8 mouse cellular contexts compared by ENCODE assay signal in genomic region chr17:24887291-24888080, GRCm38 (mm10). TPM values are rescaled to one million over a fixed set of nuclear protein-coding genes. Genes with fewer than 3 reads are reported as not detected.
DNase-seq lines count a peak whose midpoint lies in the region; ATAC-seq and TF ChIP-seq lines count a peak whose summit lies in the region.

No protein-coding gene starts in this region.

- H3K27me3 ChIP-seq in forebrain, embryonic 15.5 days, result no peaks in the 10 kb centered on the region
- no peaks in the 10 kb centered on the region for H3K27me3 ChIP-seq in liver, embryonic 13.5 days

- H3K4me2 ChIP-seq in forebrain, embryonic 15.5 days (replicated peaks), result peak overlapping the region; percentile 84
- peak overlapping the region; percentile 93 for H3K4me2 ChIP-seq in liver, embryonic 13.5 days

- H3K9me3 ChIP-seq in forebrain, embryonic 15.5 days, result no peaks in the 10 kb centered on the region
- H3K9me3 ChIP-seq in liver, embryonic 13.5 days (replicated peaks), result no peaks in the 10 kb centered on the region

- peak in 1 of 2 experiments; percentile 8 for DNase-seq in layer of hippocampus, adult 2 months (ENCODE audit: low spot score in 2 of 2)
- no peak for DNase-seq in layer of hippocampus, postnatal 14 days (ENCODE audit: low spot score in 2 of 2)
- peak; percentile 31 for DNase-seq in adipocyte (ENCODE audit: low spot score)
- DNase-seq in liver, embryonic 13.5 days, result no peak
- DNase-seq in frontal cortex, postnatal 25 days (ENCODE audit: low spot score in 2 of 2), result no peak
- no peak for DNase-seq in urinary bladder, postnatal 25 days (ENCODE audit: low spot score)
- no peak for DNase-seq in gastrocnemius, postnatal 4 days (ENCODE audit: low spot score in 2 of 2)

- peaks cover 31% of the 10 kb centered on the region for H3K4me1 ChIP-seq in forebrain, embryonic 15.5 days
- peaks cover 58% of the 10 kb centered on the region for H3K4me1 ChIP-seq in liver, embryonic 13.5 days (replicated peaks)

- TF ChIP-seq CTCF in layer of hippocampus, adult 2 months (conservative IDR thresholded peaks at IDR 0.05), result no peak

- peak overlapping the region; percentile 76 for H3K4me3 ChIP-seq in layer of hippocampus, adult 2 months
- peak overlapping the region; percentile 58 for H3K4me3 ChIP-seq in forebrain, embryonic 15.5 days
- H3K4me3 ChIP-seq in liver, embryonic 13.5 days (replicated peaks), result peak overlapping the region; percentile 99

- ATAC-seq in forebrain, embryonic 15.5 days (replicated peaks), result no peak
- ATAC-seq in liver, embryonic 13.5 days (ENCODE audit: low read depth), result no peak

- peak overlapping the region; percentile 98 for H3K27ac ChIP-seq in layer of hippocampus, adult 2 months
- 0 out of 2 replicates have a peak overlapping the region, but pooled peaks have one; percentile 52 for H3K27ac ChIP-seq in forebrain, embryonic 15.5 days (replicated peaks)
- peak overlapping the region; percentile 93 for H3K27ac ChIP-seq in liver, embryonic 13.5 days

- 69% methylated on average over 18 of the region's 18 CpGs for WGBS in forebrain, embryonic 15.5 days
- WGBS in liver, embryonic 13.5 days (ENCODE audit: insufficient replicate concordance), result 57% methylated on average over 18 of the region's 18 CpGs

- H3K9ac ChIP-seq in forebrain, embryonic 15.5 days (replicated peaks), result peak overlapping the region; percentile 65
- peak overlapping the region; percentile 98 for H3K9ac ChIP-seq in liver, embryonic 13.5 days

- H3K36me3 ChIP-seq in forebrain, embryonic 15.5 days, result peaks cover 48% of the 10 kb centered on the region
- peaks cover 69% of the 10 kb centered on the region for H3K36me3 ChIP-seq in liver, embryonic 13.5 days

RNA-seq across cellular contexts. Expression of gene Spsb3, which starts 1.0 kb away (rescaled TPM):
- total RNA-seq in layer of hippocampus, adult 2 months (2021), result 10 to 100 TPM; 43.6 to 45.0 TPM
- total RNA-seq in layer of hippocampus, postnatal 14 days (2021), result 10 to 100 TPM; 40.9 to 41.2 TPM
- 81.5 and 82.5 TPM in 2 replicates for polyA plus RNA-seq in forebrain, embryonic 15.5 days (2015; fragmentation: Nextera tagmentation; extraction: Ambion mirVana)
- 37.9 and 38.4 TPM in 2 replicates for polyA plus RNA-seq in liver, embryonic 13.5 days (2015; fragmentation: Nextera tagmentation; extraction: Ambion mirVana)
- 10 to 100 TPM; 29.0 to 32.3 TPM for total RNA-seq in gastrocnemius, postnatal 4 days (2021)

RNA-seq across cellular contexts. Expression of gene Nubp2, which starts 1.3 kb away (rescaled TPM):
- 10 to 100 TPM; 34.3 to 35.8 TPM for total RNA-seq in layer of hippocampus, adult 2 months (2021)
- total RNA-seq in layer of hippocampus, postnatal 14 days (2021), result 10 to 100 TPM; 37.7 to 43.4 TPM
- 73.2 and 74.2 TPM in 2 replicates for polyA plus RNA-seq in forebrain, embryonic 15.5 days (2015; fragmentation: Nextera tagmentation; extraction: Ambion mirVana)
- 89.3 and 93.2 TPM in 2 replicates for polyA plus RNA-seq in liver, embryonic 13.5 days (2015; fragmentation: Nextera tagmentation; extraction: Ambion mirVana)
- 10 to 100 TPM; 19.2 to 21.4 TPM for total RNA-seq in gastrocnemius, postnatal 4 days (2021)

RNA-seq across cellular contexts. Expression of gene Eme2, which starts 7.4 kb away (rescaled TPM):
- 10 to 100 TPM; 66.9 to 72.7 TPM for total RNA-seq in layer of hippocampus, adult 2 months (2021)
- 10 to 100 TPM; 66.9 to 83.2 TPM for total RNA-seq in layer of hippocampus, postnatal 14 days (2021)
- polyA plus RNA-seq in forebrain, embryonic 15.5 days (2015; fragmentation: Nextera tagmentation; extraction: Ambion mirVana), result 32.8 and 34.6 TPM in 2 replicates
- 13.8 and 14.6 TPM in 2 replicates for polyA plus RNA-seq in liver, embryonic 13.5 days (2015; fragmentation: Nextera tagmentation; extraction: Ambion mirVana)
- total RNA-seq in gastrocnemius, postnatal 4 days (2021), result 10 to 100 TPM; 27.8 to 28.0 TPM

RNA-seq across cellular contexts. Expression of gene Mrps34, which starts 7.4 kb away (rescaled TPM):
- 10 to 100 TPM; 80.4 to 85.1 TPM for total RNA-seq in layer of hippocampus, adult 2 months (2021)
- total RNA-seq in layer of hippocampus, postnatal 14 days (2021), result 10 to 100 TPM; 73.0 to 76.3 TPM
- 77.6 and 82.2 TPM in 2 replicates for polyA plus RNA-seq in forebrain, embryonic 15.5 days (2015; fragmentation: Nextera tagmentation; extraction: Ambion mirVana)
- 84.2 TPM in 2 replicates for polyA plus RNA-seq in liver, embryonic 13.5 days (2015; fragmentation: Nextera tagmentation; extraction: Ambion mirVana)
- 10 to 100 TPM; 93.0 to 94.7 TPM for total RNA-seq in gastrocnemius, postnatal 4 days (2021)

RNA-seq across cellular contexts. Expression of gene Nme3, which starts 8.8 kb away (rescaled TPM):
- total RNA-seq in layer of hippocampus, adult 2 months (2021), result 10 to 100 TPM; 60.1 to 63.7 TPM
- 10 to 100 TPM; 48.6 to 53.8 TPM for total RNA-seq in layer of hippocampus, postnatal 14 days (2021)
- 69.6 and 72.6 TPM in 2 replicates for polyA plus RNA-seq in forebrain, embryonic 15.5 days (2015; fragmentation: Nextera tagmentation; extraction: Ambion mirVana)
- polyA plus RNA-seq in liver, embryonic 13.5 days (2015; fragmentation: Nextera tagmentation; extraction: Ambion mirVana), result 65.6 and 66.8 TPM in 2 replicates
- 10 to 100 TPM; 10.3 to 14.5 TPM for total RNA-seq in gastrocnemius, postnatal 4 days (2021)
